Mouse (Mus musculus) forebrain, embryonic 14.5 days (tissue): ENCODE measurements at regions not wholly inside any gene's neighbourhood (a gene's known extent, or its start where the extent isn't known, plus 50 kb on each side); places are given as distances from the start of the nearest gene placed in this dataset.

Source experiments
- ATAC-seq: fragments of 200-750 bp; cut with Nextera tagmentation; 2 replicates; pipeline ENCODE4 v1.8.0; 2017; ENCODE audit warnings: mild to moderate bottlenecking, moderate library complexity
- DNase-seq: peaks from one replicate; pipeline ENCODE4 v3.0.0-alpha.2; 2015; ENCODE audit warnings: low spot score
- H3K27ac ChIP-seq: fragments of 300-500 bp; sonication (generic); 2 replicates; pipeline ENCODE4 v1.5.1; 2014; ENCODE audit warnings: low read depth, mild to moderate bottlenecking, control low read depth, low read length, moderate library complexity
- H3K27me3 ChIP-seq: fragments of 300-500 bp; sonication (generic); replicated peaks from 2 replicates; pipeline ENCODE4 v1.6.1; 2014; ENCODE audit warnings: low read length, control low read depth, mixed read lengths; ENCODE audit not compliant: control insufficient read depth, insufficient read depth
- H3K36me3 ChIP-seq: fragments of 300-500 bp; sonication (generic); 2 replicates; pipeline ENCODE4 v1.6.1; 2014; ENCODE audit warnings: low read length, control low read depth; ENCODE audit not compliant: control insufficient read depth, insufficient read depth
- H3K4me1 ChIP-seq: fragments of 300-500 bp; sonication (generic); 2 replicates; pipeline ENCODE4 v1.6.1; 2014; ENCODE audit warnings: antibody characterized with exemption, low read length, control low read depth; ENCODE audit not compliant: control insufficient read depth, insufficient read depth
- H3K4me2 ChIP-seq: fragments of 300-500 bp; sonication (generic); 2 replicates; pipeline ENCODE4 v1.6.1; 2014; ENCODE audit warnings: mild to moderate bottlenecking, control low read depth, low read length
- H3K4me3 ChIP-seq: fragments of 300-500 bp; sonication (generic); 2 replicates; pipeline ENCODE4 v1.5.1; 2014; ENCODE audit warnings: low read depth, low read length, control low read depth
- H3K9ac ChIP-seq: fragments of 300-500 bp; sonication (generic); 2 replicates; pipeline ENCODE4 v1.6.1; 2014; ENCODE audit warnings: mild to moderate bottlenecking, low read length, control low read depth, moderate library complexity
- H3K9me3 ChIP-seq: fragments of 300-500 bp; sonication (generic); replicated peaks from 2 replicates; pipeline ENCODE4 v1.6.1; 2016; ENCODE audit warnings: low read length, control low read depth, mixed read lengths; ENCODE audit not compliant: control insufficient read depth
- WGBS: fragments of 180-500 bp; shearing (Covaris S2); extraction: QIAGEN DNeasy Blood & Tissue Kit; methylation state at CpG from one replicate; pipeline ENCODE4 v1.1.7; 2014; 5-methylcytosine and 5-hydroxymethylcytosine counted together

DNA sequence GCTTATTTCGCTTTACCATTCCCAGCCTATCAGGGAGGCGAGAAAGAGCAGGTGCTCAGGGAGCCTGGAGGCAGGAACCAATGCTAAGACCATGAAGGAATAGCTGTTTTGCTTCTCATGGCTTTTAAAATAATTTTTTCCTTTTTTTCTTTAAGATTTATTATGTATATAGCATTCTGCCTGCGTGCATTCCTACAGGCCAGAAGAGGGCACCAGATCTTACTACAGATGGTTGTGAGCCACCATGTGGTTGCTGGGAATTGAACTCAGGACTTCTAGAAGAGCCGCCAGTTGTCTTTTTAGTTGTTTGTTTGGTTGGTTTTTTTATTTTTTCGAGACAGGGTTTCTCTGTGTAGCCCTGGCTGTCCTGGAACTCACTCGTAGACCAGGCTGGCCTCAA is 113.6 kb upstream of the Armc2 start:
- 92% methylated on average over 6 of the region's 6 CpGs for WGBS
- no peaks in the 10 kb centered on the region for H3K27me3 ChIP-seq
- no peak for ATAC-seq

GRCm38 (mm10) chr10:42131298-42131697 is 113.1 kb upstream of the Armc2 start:
- Histone ChIP-seq H3K9me3 (no peaks in the 10 kb centered on the region), H3K27ac (no peak overlapping the region), H3K27me3 (no peaks in the 10 kb centered on the region), H3K36me3 (no peaks in the 10 kb centered on the region), H3K9ac (no peak overlapping the region), H3K4me2 (no peak overlapping the region), H3K4me3 (no peak overlapping the region), H3K4me1 (no peaks in the 10 kb centered on the region)
- ATAC-seq (no peak), DNase-seq (no peak)
- whole genome bisulfite sequencing: 90% methylated on average over 2 of the region's 2 CpGs

More for the DNA sequence above, 113.6 kb upstream of the Armc2 start:
- Histone ChIP-seq H3K4me1 (no peaks in the 10 kb centered on the region), H3K4me2 (no peak overlapping the region), H3K36me3 (no peaks in the 10 kb centered on the region), H3K9me3 (no peaks in the 10 kb centered on the region), H3K9ac (no peak overlapping the region), H3K27ac (no peak overlapping the region), H3K4me3 (no peak overlapping the region)
- DNase-seq: no peak

DNA sequence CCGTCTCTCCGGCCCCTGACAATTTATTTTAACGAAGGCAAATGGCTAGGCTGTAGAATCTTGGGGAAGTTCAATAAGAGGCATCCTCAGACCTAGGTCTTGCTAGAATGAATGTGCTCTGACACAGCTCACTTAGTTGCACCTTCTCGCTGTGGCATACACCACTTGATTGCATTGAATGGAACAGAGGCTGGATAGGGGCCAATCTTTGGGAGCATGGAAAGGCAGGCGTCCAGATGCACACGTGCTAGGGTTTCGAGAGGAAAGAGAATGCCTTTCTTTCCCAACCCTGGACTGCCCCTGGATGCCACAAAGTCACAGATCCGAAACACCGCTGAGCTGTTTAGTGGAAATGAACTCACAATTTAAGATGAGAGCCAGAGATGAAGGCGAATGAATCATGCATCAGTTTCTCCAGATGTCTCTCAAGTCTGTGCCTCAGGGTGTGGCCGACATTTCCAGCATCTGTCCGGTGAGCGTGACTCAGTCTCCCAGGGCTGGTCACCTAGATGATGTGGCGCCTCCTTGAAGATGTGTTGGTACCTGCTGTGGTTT is 109.7 kb upstream of the Armc2 start:
- DNase-seq: peak; percentile 7
- 87% methylated on average over 14 of the region's 14 CpGs for WGBS
- Histone ChIP-seq H3K27me3 (no peaks in the 10 kb centered on the region), H3K4me2 (no peak overlapping the region), H3K36me3 (no peaks in the 10 kb centered on the region), H3K27ac (no peak overlapping the region), H3K9me3 (no peaks in the 10 kb centered on the region), H3K9ac (no peak overlapping the region), H3K4me1 (no peaks in the 10 kb centered on the region), H3K4me3 (no peak overlapping the region)
- no peak for ATAC-seq

DNA sequence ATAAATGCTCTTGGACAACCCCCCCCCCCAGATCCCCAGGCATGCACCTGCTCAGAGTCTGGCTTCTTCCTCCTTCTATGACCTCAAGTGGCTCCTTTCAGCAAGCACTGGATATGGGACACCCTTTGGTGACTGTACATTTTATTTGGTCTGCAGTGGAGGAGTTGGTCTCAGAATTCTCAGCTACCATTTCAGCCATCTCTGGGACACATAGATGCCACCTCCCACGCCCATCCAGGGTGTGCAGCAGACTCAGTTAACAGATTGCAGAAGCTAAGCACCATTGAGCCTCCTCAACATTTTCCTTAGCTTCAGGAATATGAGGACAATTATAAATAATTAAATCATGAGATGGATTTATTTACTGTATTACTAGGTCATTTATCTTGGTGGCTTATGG is 108.6 kb upstream of the Armc2 start:
- no peak overlapping the region for H3K9ac ChIP-seq
- H3K9me3 ChIP-seq: no peaks in the 10 kb centered on the region
- H3K36me3 ChIP-seq: no peaks in the 10 kb centered on the region
- no peak for DNase-seq
- H3K4me1 ChIP-seq: no peaks in the 10 kb centered on the region
- ATAC-seq: no peak
- WGBS: 73% methylated on average over 1 of the region's 1 CpGs
- no peak overlapping the region for H3K4me3 ChIP-seq
- H3K4me2 ChIP-seq: no peak overlapping the region
- no peak overlapping the region for H3K27ac ChIP-seq
- H3K27me3 ChIP-seq: no peaks in the 10 kb centered on the region

DNA sequence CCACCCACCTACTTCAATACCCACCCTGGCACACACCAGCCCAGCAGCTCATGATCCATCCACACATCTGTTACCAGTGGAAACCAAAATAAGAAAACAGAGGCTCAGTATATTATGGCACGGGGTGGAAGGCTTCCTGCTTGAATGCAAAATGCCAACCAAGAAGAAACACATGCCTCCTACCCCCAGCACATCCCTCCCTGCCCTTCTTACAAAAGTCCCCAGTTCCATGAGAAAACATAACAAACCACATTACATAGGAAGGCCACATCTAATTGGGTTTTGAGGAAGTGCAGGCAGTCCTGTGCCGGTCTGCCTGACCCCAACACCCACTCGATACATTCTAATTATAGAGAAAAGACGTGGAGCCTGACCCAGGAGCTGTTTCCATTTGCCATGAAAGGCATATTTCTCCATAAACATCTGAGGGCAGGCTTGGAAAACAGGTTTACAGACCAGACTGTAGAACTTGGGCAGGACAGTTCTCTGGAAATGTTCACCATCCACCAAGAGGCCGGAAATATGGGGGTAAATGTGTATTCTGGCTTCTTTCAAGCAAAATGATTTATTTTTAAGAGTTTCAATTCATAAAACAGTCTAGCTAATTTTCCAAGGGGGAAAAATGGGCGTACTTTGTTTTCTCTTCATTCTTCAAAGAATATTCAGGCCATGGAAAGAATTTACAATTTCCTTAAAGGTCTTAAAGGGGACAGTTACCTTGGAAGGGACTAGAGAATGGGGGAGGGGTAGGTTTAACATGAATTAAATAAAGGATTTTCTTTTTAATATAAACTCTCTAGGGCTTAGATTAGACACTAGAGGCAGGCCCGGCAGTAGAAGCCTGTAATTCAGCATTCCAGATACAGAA is 104.8 kb upstream of the Armc2 start:
- Histone ChIP-seq H3K4me3 (no peak overlapping the region), H3K27me3 (no peaks in the 10 kb centered on the region), H3K4me1 (no peaks in the 10 kb centered on the region), H3K36me3 (no peaks in the 10 kb centered on the region), H3K27ac (no peak overlapping the region), H3K9me3 (no peaks in the 10 kb centered on the region), H3K4me2 (no peak overlapping the region), H3K9ac (no peak overlapping the region)
- WGBS: 80% methylated on average over 7 of the region's 7 CpGs
- DNase-seq (no peak), ATAC-seq (no peak)

DNA sequence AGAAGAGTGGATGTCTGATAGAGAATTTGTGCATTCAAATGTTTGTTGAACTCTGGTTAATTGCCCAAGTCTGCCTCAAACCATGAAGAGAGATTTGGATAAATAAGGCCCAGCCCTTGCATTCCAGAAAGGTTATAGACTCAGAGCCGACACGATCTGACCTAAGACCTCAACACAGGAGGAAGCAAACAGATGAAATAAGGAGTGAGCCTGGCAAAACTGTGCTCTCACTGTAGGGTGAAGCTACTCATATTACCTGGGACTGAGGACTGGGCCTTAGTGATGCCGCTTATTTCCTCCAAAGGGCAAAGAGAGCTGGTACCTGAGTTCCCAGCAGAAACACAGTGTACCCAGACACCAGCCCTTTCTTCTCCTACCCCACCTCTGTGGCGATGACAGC is 103.7 kb upstream of the Armc2 start:
- DNase-seq: no peak
- H3K4me2 ChIP-seq: no peak overlapping the region
- H3K36me3 ChIP-seq: no peaks in the 10 kb centered on the region
- H3K9me3 ChIP-seq: no peaks in the 10 kb centered on the region
- no peaks in the 10 kb centered on the region for H3K27me3 ChIP-seq
- no peak overlapping the region for H3K4me3 ChIP-seq
- no peak overlapping the region for H3K27ac ChIP-seq
- no peaks in the 10 kb centered on the region for H3K4me1 ChIP-seq
- no peak overlapping the region for H3K9ac ChIP-seq
- WGBS: 89% methylated on average over 4 of the region's 4 CpGs
- no peak for ATAC-seq

- no peaks in the 10 kb centered on the region for H3K36me3 ChIP-seq
- no peak overlapping the region for H3K4me3 ChIP-seq
- H3K4me2 ChIP-seq: no peak overlapping the region
- no peaks in the 10 kb centered on the region for H3K27me3 ChIP-seq
- no peak overlapping the region; the same call in 1 of the 2 replicates for H3K27ac ChIP-seq
- H3K9me3 ChIP-seq: no peaks in the 10 kb centered on the region
- DNase-seq: no peak
- no peak overlapping the region for H3K9ac ChIP-seq
- no peak for ATAC-seq
- no peaks in the 10 kb centered on the region for H3K4me1 ChIP-seq
- 75% methylated on average over 12 of the region's 12 CpGs for WGBS
These were observed 101.1 kb upstream of the Armc2 start for GRCm38 (mm10) chr10:42119326-42119725.

- peak overlapping the region; percentile 18; the same call in 1 of the 2 replicates for H3K27ac ChIP-seq
These were observed 100.3 kb upstream of the Armc2 start for GRCm38 (mm10) chr10:42118361-42119188.

More at GRCm38 (mm10) chr10:42118361-42119188, 100.3 kb upstream of the Armc2 start:
- no peak overlapping the region for H3K9ac ChIP-seq
- H3K4me2 ChIP-seq: no peak overlapping the region
- DNase-seq: peak; percentile 38
- no peaks in the 10 kb centered on the region for H3K4me1 ChIP-seq
- no peaks in the 10 kb centered on the region for H3K36me3 ChIP-seq
- no peak overlapping the region for H3K4me3 ChIP-seq
- no peaks in the 10 kb centered on the region for H3K27me3 ChIP-seq
- H3K9me3 ChIP-seq: no peaks in the 10 kb centered on the region
- ATAC-seq: peak; percentile 26; the same call in 1 of the 2 replicates
- WGBS: 86% methylated on average over 13 of the region's 13 CpGs
